Mouse (Mus musculus) layer of hippocampus, adult 2 months (tissue): ENCODE data around the gene Tmod3. TPM values are rescaled to one million over a fixed set of nuclear protein-coding genes. Genes with fewer than 3 reads are reported as not detected.

Source experiments
- DNase-seq, 2 experiments: peaks; one replicate each; pipeline ENCODE4 v3.0.0; 2022; ENCODE audit warnings: low spot score in 2 of 2
- H3K27ac ChIP-seq: fragments of 200-600 bp; 2 replicates; pipeline ENCODE4 v1.8.1; 2022
- H3K4me3 ChIP-seq: fragments of 200-600 bp; 2 replicates; pipeline ENCODE4 v1.8.1; 2022; ENCODE audit warnings: mild to moderate bottlenecking
- CTCF ChIP-seq: fragments of 200-600 bp; conservative IDR thresholded peaks from 2 replicates; pipeline ENCODE4 v1.8.1; 2022; ENCODE audit warnings: antibody characterized with exemption, mild to moderate bottlenecking, moderate library complexity
- total RNA-seq, 2 experiments: library from RNA; stranded (reverse); gene quantifications; 2 replicates each; pipeline ENCODE4 v1.2.3; 2021

Gene Tmod3
- total RNA-seq, 2 experiments from 2014 or later = 37.6 to 40.5 TPM

GRCm38 (mm10) chr9:75571036-75571942 lies 11.8 kb upstream of the Tmod3 start:
- H3K27ac ChIP-seq = no peak overlapping the region
- no peak overlapping the region for H3K4me3 ChIP-seq
- no peak for DNase-seq
- no peak for TF ChIP-seq CTCF

- H3K4me3 ChIP-seq = no peak overlapping the region
- no peak for DNase-seq
- no peak overlapping the region for H3K27ac ChIP-seq
- no peak for TF ChIP-seq CTCF
Measured at GRCm38 (mm10) chr9:75568399-75568798, 8.9 kb upstream of the Tmod3 start.

GRCm38 (mm10) chr9:75564892-75565291 lies 5.4 kb upstream of the Tmod3 start:
- no peak for TF ChIP-seq CTCF
- no peak for DNase-seq

GRCm38 (mm10) chr9:75563622-75564021 lies 4.2 kb upstream of the Tmod3 start:
- Histone ChIP-seq H3K4me3 (no peak overlapping the region), H3K27ac (no peak overlapping the region)
- no peak for TF ChIP-seq CTCF
- no peak for DNase-seq

More at GRCm38 (mm10) chr9:75564892-75565291, 5.4 kb upstream of the Tmod3 start:
- H3K27ac ChIP-seq = no peak overlapping the region
- no peak overlapping the region for H3K4me3 ChIP-seq

GRCm38 (mm10) chr9:75563176-75563575 lies 3.7 kb upstream of the Tmod3 start:
- no peak overlapping the region for H3K27ac ChIP-seq
- TF ChIP-seq CTCF = peak; percentile 41
- no peak for DNase-seq
- H3K4me3 ChIP-seq = no peak overlapping the region

GRCm38 (mm10) chr9:75561040-75561669 lies 1.7 kb upstream of the Tmod3 start:
- no peak for TF ChIP-seq CTCF
- no peak overlapping the region for H3K4me3 ChIP-seq
- H3K27ac ChIP-seq = no peak overlapping the region
- no peak for DNase-seq

- DNase-seq = no peak
- TF ChIP-seq CTCF = no peak
Measured at GRCm38 (mm10) chr9:75560353-75560752, 896 bp upstream of the Tmod3 start.

GRCm38 (mm10) chr9:75558812-75559511 lies 495 bp downstream of the Tmod3 start:
- no peak for DNase-seq
- H3K27ac ChIP-seq = peak overlapping the region; percentile 80
- H3K4me3 ChIP-seq = peak overlapping the region; percentile 81
- peak; percentile 25; the same call in 1 of the 2 replicates for TF ChIP-seq CTCF

More at GRCm38 (mm10) chr9:75560353-75560752, 896 bp upstream of the Tmod3 start:
- Histone ChIP-seq H3K4me3 (no peak overlapping the region), H3K27ac (no peak overlapping the region)

GRCm38 (mm10) chr9:75558360-75558759 lies 1.1 kb downstream of the Tmod3 start:
- DNase-seq = no peak
- Histone ChIP-seq H3K4me3 (peak overlapping the region; percentile 81), H3K27ac (peak overlapping the region; percentile 80)
- no peak for TF ChIP-seq CTCF

GRCm38 (mm10) chr9:75553719-75554118 lies 5.7 kb downstream of the Tmod3 start:
- no peak overlapping the region for H3K27ac ChIP-seq
- no peak overlapping the region for H3K4me3 ChIP-seq
- DNase-seq = no peak
- TF ChIP-seq CTCF = no peak

- Histone ChIP-seq H3K4me3 (no peak overlapping the region), H3K27ac (no peak overlapping the region)
- no peak for DNase-seq
- TF ChIP-seq CTCF = peak; percentile 64
Measured at GRCm38 (mm10) chr9:75551342-75551741, 8.1 kb downstream of the Tmod3 start.

GRCm38 (mm10) chr9:75549010-75549409 lies 10.4 kb downstream of the Tmod3 start:
- Histone ChIP-seq H3K4me3 (no peak overlapping the region), H3K27ac (no peak overlapping the region)
- no peak for TF ChIP-seq CTCF
- DNase-seq = no peak

- Histone ChIP-seq H3K4me3 (no peak overlapping the region), H3K27ac (peak overlapping the region; percentile 50; the same call in 1 of the 2 replicates)
- no peak for DNase-seq
- TF ChIP-seq CTCF = no peak
Measured at GRCm38 (mm10) chr9:75546885-75547553, 12.4 kb downstream of the Tmod3 start.
